Mouse (Mus musculus) thymus, postnatal 25 days (tissue): ENCODE measurements at regions not wholly inside any gene's neighbourhood (a gene's known extent, or its start where the extent isn't known, plus 50 kb on each side); places are given as distances from the start of the nearest gene placed in this dataset.
"Not testable (repeated sequence)": the region's sequence is repeated elsewhere in the genome, so short reads cannot be mapped to it uniquely, and the experiment has no call there.

ENCODE experiments used
- DNase-seq: peaks from one replicate; pipeline ENCODE4 v3.0.0; 2022

DNA sequence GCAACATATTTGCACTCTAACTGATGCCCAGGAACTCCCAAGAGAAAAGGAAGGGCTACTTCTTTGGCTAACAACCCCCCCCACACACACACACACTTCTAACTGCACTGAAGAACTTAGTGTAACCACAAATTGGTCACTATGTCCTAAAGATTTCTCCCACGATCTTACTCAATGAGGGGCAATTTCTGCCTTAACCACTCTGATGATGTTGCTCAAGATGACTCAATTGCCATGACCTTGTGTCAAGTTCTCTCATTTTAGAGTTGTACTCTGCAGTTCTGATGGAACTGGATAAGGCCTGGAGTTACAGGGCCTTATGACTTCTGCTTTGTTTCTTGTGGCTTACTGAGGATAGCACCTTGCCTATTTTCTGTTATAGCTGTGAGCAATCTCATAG lies 81.7 kb downstream of the Sem1 start:
- no peak for DNase-seq

DNA sequence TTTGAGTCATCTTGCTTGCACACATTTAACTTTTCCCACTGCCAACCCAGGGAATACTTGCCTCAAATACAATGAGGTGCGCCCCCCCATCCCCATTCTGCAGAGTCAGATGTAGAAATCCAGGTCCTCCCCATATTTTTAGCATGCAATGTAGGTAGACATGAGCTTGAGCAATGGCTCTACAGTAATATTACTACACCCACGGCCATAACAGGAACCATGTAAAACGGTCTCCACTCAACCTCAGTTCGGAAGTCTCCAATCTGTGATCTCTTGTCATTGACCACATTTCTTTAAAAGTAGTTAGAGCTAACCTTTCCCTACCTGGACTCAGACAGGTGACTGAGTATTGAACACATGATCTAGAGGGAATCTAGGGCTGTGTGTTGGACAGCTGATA lies 82.1 kb downstream of the Sem1 start:
- no peak for DNase-seq

DNA sequence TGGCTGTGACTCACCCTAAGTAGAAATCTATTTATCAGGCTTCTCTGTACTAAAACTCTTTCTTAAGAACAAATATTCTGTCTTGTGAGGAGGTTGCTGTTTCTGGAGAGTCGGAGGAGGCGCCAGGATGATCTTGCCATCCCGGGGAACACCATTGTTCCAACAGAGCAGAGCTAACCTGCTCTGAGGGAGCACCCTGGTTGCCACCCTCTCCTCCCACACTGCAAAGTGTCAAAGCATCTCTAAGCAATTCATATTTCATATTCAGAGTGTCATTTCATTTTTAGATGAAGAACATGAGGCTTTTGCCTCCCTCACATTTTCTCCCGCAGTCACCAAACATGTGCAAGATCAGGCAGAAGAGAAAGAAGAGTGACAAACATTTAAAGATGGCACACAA lies 90.3 kb downstream of the Sem1 start:
- no peak for DNase-seq

DNA sequence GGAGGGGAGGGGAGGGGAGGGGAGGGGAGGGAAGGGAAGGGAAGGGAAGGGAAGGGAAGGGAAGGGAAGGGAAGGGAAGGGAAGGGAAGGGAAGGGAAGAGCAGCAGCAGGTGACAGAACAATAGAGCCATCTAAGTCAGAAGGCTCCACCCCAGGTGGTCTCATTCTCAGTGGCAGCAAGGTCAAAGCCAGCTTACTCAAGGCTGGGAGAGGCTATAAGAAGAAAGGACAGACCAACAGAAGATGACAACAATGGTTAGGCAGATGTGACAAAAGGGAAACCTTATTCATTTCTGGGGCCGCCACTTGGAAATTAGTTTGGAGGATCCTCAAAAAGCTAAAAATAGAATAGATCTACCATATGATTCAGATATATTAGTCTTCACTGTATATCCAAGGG lies 96.9 kb downstream of the Sem1 start:
- not testable (repeated sequence) for DNase-seq

DNA sequence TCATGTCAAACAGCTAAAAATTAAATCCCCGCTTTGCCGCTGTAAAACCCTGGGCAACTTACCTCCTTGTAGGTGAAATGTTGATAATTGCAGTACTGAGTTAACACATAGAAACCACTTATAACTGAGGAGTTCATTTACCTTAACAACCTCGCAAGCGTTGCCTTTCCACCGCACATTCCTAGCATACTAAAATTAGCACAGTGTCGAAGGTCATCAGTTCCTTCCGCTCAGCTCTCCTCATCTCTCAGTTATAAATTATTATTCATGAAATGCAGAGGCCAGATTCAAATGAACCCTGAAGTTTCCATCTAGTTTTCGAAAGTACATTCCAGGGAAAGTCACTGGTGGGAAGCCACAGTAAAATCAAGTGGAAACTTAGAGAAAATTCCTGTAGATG lies 108.1 kb downstream of the Sem1 start:
- DNase-seq = no peak

DNA sequence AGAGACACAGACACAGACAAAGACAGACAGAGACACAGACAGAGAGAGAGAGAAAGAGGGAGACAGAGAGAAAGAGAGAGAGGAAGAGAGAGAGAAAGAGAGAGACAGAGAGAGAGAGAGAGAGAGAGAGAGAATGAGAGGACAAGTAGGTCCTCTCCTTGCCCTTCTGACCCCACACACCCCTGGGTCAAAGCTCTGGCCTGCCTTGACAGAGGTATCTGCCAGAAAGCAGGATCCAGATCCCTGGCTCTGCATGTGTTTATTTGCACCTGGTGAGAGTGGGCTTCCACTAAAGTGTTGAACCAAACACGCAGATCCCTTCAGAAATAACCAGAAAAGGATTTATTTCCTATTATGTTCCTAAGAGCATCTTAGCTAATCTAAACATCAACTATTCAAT lies 110.9 kb downstream of the Sem1 start:
- DNase-seq = no peak

DNA sequence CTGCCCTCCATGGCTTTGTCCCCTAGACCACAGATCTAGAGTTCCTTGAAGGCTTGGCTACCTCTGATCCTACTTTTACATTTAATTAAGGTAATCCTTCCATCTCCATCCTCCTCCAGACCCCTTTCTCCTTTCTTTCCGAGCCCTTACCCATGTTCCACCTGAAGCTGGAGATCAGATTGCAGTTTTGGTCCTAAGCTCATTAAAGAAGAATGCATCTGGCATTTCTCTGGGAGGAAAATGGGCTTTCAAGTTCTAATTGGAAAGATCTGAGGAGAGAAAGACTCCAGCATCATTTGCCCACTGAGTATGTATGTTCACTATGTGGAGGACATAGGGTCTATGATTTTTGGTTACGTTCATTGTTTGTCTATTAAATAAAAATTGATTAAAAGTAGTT lies 112.2 kb downstream of the Sem1 start:
- DNase-seq = no peak

DNA sequence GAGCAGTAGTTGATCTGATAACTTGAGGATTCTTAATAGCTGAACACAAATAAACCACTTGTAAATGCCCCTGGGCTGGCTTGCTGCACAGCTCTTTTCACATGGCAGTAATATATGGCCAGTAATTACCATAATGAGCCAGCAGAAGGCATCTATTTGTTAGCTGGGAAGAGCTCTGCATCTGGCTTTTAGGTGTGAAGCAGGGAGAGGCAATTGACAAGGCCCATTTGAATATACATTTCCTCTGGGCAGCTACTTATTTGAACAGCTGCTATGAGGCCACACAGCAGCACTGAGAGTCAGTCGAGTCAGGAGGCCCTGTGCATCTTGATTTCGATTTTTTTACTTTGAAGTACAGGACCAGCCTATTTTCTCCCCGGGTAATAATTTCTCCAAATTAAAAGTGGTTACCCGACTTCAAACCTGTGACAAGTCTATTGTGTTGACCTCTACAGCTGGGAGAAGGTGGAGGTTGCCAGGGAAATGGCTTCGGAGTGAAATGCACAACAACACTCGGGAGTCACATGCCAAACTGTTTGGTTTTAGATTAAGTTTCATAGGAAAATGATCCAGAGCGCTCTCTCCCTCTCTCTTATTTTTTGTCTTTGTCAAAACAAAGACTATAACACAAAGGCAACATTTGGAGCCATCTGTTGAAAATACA lies 114.5 kb downstream of the Sem1 start:
- DNase-seq = no peak

DNA sequence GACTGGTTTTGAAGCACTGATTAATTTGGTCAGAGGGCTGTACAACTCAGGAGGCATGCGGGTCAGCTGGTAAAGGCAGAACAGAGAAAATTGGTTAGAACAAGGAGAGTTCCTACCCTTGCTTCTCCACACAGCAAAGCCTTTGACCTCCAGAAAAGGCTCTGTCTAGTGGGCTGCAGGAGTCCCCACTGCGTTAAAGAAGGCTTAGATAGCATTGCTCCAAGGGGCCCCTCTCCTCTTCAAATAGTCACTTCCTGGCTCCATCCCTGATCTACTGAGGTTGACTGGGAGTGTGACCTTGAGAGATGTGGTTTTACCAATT lies 118.6 kb downstream of the Sem1 start:
- no peak for DNase-seq

DNA sequence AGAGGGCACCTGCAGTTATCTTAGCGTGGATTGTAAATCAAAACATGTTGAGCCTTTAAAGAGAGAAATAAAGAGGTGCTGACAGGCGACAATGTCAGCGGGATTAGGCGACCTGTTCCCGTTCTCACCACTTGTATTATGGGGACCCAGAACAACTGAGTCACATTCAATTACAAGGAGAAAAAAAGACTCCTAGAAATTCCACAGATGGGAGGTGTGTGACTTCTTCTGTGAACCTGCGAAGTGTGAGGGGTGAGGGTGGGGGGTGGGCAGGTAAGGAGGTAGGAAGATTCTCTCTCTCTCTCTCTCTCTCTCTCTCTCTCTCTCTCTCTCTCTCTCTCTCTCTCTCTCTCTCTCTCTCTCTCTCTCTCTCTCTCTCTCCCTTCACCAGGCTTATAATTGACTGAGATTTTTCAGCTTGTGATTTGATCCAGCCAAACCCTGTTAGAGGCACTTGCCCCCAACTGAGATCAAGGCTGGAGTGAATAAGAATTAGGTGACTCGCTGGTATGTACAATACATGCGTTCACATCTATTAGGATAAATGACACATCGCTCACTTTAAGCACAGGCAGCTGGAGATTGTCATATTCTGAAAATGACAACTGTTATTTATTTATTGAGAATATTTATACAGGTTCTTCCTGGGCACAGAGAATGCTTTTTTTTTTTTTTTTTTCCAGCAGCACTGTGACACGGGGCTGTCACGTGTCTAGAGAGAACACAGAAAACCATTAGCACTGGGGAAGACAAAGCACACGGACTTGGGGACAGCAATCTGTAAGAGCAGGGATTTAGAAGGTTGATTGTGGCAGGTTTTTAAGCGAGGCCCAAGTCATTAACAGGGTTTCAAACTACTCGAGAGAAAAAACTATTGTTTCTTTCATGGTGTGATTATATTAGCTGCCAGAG lies 119.2 kb downstream of the Sem1 start:
- no peak for DNase-seq

DNA sequence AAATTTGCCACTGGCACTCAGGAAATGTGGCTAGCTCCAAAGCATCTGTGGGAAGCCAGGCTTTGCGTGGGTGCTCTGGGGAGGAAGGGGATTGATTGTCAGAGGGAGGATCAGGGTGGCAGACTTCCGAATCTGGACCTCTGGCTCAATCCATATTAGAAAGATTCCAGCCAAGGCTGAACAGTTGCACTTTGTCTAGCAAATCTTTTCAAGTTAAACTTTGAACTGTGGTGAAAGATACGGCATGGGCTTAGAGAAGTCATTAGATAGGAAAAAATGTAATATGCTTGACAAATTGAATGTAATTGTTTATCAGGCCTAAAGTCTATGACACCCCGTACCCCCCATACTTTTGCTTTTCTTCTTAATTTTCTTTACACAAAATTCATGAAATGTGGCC lies 120.7 kb downstream of the Sem1 start:
- no peak for DNase-seq

DNA sequence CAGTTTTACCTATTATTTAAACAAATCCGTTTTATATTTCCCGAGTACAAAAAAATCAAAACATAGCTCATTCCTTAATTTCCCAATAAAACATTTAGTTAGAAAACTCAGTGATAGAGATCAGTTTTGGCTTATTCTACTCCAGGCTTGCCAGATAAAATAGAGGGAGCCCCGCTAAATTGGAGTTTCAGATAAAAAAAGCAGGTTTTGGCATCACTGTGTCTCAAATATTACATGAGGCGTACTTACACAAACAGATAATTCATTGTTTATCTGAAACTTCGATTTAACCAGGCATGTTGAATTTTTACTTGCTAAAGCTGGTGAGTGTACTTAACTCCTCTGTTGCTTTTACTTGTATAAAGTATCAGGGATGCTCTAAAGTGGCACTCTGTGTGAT lies 121.5 kb downstream of the Sem1 start:
- no peak for DNase-seq

DNA sequence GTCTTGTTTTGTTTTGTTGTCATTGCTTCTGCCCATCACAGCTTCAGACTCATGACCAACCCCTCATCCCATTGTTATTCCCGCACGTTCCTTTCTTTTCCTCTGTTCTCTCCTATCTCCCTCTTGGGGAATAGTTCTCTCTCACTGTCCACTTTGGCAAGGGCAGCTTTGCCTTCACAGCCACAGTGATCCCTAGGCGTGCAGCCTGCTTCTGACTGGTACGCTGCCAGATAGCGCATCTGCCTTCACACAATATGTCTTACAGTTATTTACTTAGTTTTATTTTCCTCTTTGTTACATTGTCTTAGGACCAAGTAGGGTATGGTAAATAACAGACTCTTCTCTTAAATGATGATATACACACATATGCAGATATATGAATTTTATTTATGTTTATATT lies 122.9 kb downstream of the Sem1 start:
- DNase-seq = no peak

DNA sequence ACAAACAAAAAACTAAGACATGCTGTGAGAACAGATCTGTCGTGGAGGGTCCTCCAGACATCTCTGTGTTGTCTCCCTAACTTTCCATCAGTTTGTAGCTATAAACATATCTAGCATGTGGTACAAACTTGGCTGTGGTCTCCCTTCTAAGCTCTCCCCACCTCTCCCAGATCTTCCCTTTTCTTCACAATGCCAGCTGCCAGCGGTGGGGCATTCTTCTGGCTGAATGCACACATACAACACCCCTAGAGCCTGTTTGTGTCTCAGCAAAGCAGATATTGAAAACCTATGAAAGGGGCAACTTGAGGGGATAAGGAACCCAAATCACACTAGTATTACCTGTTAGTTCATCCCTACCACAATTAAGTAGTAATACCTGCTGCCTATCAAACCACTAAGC lies 124.1 kb downstream of the Sem1 start:
- no peak for DNase-seq

DNA sequence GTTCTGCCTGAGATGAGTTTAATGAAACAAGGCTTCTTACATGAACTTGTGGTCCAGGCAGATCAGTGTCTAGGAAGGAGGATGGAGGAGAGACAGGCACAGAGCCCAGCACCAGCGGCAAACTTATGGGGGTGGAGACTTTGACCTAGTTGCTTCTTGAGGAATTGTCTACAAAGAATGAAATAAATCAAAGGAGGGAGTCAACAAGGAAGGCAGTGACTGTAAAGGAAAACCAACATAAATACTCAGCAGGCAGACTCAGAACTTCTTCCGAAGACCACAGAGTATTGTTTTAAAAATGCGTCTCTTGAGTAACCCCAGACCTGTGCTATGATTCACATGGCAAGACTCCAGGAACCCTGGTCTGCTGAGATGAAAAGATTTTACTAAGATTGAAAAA lies 143.6 kb downstream of the Sem1 start:
- DNase-seq = no peak

DNA sequence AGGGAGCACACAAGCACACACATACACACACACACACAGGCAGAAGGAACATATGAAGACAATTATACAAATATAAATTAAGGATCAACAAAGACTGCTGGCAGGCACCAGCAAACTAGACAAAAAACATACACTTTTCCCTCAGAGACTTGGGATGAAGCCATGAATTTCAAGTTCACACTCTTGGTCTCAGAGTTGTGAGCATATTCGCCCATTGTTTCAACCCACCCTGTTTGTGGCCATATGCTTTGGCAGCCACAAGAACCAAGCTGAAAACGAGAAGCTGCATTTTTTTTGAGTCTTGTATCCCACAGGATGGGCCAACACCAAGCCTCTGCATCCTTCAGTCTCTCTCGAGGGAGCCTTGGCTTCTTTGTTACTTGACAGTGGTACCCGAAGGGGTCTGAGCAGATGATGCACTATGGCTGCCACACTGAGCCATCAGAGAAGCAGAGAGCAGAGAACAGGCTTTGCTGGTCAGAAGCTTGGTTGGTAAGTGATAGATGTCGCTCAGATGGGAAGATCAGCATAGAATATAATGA lies 144.1 kb downstream of the Sem1 start:
- DNase-seq = no peak

DNA sequence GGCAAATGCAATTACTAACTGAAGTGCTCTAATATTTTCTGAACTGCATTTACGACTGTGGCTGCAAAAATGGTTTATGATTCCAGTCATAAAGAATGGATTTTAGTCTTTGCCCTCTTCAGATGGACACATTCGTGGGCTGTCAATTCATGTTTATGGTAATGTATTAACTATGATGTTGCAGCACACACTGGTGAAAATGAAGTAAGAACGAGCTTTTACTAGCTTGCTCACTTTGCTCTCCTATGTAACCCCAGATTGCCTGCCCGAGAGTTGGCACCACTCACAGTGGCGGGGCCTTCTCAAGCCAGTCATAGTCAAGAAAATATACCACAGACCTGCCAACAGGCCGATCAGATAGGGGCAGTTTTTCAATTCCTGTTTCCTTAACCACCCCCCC lies 145.3 kb downstream of the Sem1 start:
- DNase-seq = no peak

DNA sequence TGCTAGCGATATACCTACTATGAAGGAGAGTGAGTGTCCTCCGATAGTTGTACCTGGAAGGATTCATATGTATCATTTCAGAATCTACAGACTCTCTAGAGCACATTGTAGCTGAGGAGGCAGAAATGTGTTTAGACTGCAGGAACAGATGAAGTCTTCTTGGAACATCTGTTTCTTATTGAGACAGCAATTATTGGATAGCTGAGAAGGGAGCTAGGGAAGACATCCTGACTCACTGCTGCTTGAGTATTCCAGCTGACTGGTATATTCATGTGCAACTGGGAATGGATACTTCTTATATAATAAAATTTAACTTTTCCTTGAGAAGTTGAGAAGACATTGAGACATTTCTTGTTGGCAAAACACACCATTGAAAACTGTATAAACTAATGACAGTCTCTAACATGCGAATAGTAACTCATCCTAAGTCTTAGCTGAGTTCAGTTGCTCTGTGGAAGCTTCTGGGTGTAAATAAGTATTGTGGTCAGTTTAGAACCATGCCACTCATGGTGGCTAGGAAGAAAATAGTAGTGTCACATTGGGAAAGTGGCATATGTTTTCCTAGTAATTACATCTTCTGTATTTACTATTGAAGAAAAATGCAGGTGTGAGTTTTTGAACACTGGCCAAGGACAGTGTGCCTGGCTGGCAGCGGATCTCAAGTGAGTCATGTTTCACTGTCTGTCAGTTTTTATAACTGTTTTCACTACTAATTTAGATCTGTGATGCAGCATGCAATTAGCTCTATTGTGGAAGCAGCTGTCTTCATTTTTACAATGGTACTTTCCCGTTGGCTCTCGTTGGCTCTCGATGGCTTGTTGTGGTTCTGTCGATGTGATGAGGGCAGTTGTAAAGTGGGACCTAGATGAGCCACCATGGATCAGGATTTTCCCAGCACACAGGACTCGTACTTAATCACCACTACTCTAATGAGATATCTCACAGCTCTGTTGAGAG lies 163.5 kb downstream of the Sem1 start:
- DNase-seq = no peak

DNA sequence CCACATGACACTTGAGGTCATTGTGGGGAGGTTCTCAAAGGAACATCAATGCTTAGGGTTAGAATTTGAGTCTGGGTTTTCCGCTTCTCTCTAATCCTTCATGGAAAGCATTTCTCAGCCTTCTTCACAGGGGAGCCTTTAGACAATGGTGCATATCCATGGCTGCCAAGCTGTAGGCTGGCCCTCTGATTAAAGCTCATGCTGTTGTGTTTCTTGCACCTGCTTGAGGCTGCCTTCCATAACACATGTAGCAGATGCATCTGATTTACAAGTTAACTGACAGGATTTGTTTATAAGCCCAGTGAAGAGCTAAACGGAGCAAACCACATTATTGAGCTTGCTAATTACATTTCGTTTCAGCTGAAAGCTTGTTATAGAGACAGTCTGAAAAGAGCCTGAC lies 180.5 kb downstream of the Sem1 start:
- DNase-seq = no peak

DNA sequence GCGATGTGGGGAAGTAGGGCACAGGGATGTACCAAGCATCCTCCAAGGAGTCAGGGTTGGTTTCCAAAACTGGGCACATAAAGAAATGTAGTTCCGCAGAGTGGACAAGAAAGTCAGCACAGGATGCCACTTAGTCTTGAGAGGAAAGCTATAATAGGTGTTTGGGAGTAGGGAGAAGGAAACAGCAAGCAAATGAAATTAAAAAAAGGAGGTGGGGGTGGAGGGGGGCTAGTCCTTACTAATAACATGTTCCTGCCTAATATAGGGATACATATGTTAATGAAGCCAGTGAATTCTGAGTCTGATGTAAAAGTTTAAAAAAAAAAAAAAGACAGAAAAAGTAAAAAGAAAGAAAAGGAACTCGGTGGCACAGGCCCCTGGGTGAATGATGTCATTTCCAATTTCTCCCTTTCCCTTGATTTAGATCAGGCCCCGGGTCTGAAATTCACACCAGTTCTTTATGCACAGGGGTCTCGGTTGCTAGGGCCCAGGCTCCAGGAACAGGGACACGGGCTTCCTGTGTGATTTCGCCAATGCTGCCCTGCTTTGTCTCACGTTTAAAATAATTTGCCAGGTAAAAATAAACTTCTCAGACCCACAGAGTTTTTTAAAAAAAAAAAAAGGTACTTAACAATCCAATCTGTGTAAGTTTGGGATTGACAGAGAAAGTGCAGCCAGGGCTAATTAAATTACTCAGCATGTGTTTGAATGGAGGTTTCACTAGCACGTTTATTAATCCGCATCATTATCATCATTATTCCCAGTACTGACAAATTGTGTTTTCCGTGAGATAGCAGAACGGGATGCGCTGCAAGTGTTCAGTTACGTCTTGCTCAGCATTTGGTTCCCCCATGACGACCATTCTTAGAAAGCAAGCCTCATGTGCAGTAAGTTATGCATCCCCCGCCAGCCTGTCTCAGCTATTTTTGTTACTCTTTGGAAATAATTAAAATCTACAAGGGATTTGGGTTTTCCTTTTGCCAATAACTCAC lies 172.8 kb upstream of the Slc25a13 start:
- no peak for DNase-seq

DNA sequence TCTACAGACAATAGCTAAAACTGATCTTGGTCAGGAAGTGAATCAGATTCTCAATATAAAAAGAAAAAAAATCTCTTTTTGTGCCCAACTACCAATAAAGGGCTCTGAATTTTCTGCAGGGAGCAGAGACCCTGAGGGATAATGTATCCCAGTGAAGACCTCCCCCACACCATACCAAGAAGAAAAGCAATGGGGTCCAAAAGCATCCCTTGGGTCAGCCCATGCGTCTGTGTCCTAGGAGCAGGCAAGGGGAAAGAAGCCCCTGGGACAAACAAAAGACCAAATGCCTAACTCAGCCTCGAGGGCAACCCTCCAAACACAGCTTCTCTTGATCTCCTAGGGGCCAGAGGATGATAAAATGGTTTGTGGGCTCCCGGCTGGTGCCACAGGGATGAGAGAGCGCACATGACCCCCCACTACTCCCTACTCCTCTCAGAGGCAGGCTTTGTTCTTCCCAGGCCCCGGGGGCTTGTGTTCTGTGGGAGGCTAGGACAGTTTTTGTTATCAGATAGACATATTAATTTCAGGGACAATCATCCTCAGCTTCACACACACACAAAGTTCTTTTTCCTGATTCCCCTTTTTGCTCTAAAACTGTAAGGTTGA lies 172.0 kb upstream of the Slc25a13 start:
- no peak for DNase-seq

DNA sequence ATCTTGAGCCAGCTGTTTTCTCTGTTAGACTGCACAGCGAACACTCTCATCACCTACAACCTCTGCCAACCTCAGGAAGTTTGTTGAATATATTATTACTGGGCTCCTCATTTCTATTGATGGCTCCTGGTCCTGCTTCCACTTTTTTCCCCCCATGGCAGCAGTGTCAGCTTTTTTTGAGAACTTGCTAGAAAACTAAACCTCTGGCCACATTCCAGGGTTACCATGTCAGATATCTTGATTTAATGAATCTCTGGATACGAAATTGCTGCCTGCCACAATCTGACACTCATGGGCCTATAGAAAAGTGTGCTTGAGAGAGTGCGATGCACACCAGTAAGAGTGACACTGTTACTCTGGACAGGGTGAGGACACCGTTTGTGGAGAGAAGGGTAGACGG lies 170.6 kb upstream of the Slc25a13 start:
- no peak for DNase-seq
